Mouse (Mus musculus): ENCODE data around the gene Tbce.

GRCm38 (mm10) chr13:14006056-14006455 lies 33.4 kb downstream of the Tbce start:
- TF ChIP-seq CTCF (IDR thresholded peaks at IDR 0.05; ENCODE audit: control insufficient read depth, insufficient read depth, insufficient replicate concordance, low read depth, low read length) (no peak), POLR2A (IDR thresholded peaks at IDR 0.05; ENCODE audit: control insufficient read depth, low read depth, low read length) (no peak)

Measured in testis, adult 2 months (tissue).